Mouse (Mus musculus): Measurements from ENCODE around the gene Sgms2. TPM values are rescaled to one million over a fixed set of nuclear protein-coding genes. Genes with fewer than 3 reads are reported as not detected.

Gene Sgms2
- 20.8 and 34.6 TPM in 2 replicates for polyA plus RNA-seq (2014; fragmentation: Nextera tagmentation; extraction: Ambion mirVana)

DNA sequence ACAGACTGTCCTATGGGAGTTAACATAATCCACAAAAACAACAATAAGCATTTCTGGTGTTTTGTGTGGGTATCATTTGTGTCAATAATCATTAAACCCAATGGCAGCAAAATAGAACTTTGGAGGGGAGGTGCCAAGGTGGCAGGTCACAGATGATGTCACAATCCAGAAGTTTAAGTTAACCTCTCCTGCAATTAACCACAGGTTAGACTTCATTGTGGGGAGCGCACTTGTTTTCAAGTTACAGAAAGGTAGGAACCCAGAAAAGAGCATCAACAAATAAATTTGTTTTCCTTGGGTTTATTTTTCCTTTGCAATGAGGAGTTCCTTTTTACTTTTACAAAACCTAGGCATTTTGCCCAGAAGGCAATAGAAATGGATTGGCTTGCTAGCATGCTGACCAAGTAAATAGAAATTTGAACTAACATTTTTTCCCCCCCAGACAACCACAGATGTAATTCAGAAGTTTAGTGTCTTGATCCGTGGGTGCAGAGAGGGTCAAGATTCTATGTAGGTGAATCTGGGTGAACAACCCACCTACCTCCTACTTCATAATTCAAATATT is at the start of gene Sgms2:
Sgms2 (minus strand) TSS at position 51 of the 565 bp plus-strand sequence.
- H3K9me3 ChIP-seq (ENCODE audit: control insufficient read depth, low read length): no peaks in the 10 kb centered on the region
- ATAC-seq (ENCODE audit: low read depth): no peak
- peak within 1 kb of the TSS; percentile 63 for H3K27ac ChIP-seq (replicated peaks; ENCODE audit: low read depth, low read length)
- peaks cover 31% of the 10 kb centered on the region for H3K27me3 ChIP-seq (replicated peaks; ENCODE audit: control insufficient read depth, insufficient read depth, low read length)
- H3K36me3 ChIP-seq (ENCODE audit: control insufficient read depth, insufficient read depth, low read length): no peaks in the 10 kb centered on the region
- WGBS: 78% methylated on average over 2 of the region's 2 CpGs
- peak within 1 kb of the TSS; percentile 93 for H3K4me2 ChIP-seq (ENCODE audit: low read depth, low read length)
- peak within 1 kb of the TSS; percentile 76 for H3K9ac ChIP-seq (ENCODE audit: low read depth, low read length)
- H3K4me3 ChIP-seq (ENCODE audit: low read depth, low read length): peak within 1 kb of the TSS; percentile 76
- 0 out of 2 replicates have a peak, but pooled peaks cover 12% of the 10 kb centered on the region for H3K4me1 ChIP-seq (ENCODE audit: control insufficient read depth, insufficient read depth, low read length)
- no peak for DNase-seq (ENCODE audit: low spot score)

DNA sequence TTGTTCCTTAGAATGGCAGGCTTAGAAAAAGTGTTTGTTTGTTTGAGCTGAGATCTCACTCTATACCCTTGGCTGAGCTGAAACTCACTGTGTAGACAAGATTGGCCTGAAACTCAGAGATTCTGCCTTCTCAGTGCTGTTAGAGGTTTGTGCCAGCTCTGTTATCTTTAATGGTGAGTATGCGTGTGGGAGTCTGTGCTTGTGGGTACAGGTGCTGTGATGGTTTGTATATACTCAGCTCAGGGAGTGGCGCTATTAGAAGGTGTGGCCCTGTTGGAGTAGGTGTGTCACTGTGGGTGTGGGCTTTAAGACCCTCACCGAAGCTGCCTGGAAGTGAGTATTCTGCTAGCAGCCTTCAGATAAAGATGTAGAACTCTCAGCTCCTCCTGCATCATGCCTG is 34.0 kb upstream of the Sgms2 start:
- Histone ChIP-seq H3K9me3 (ENCODE audit: control insufficient read depth, low read length) (no peaks in the 10 kb centered on the region), H3K4me2 (ENCODE audit: low read depth, low read length) (no peak overlapping the region), H3K27ac (replicated peaks; ENCODE audit: low read depth, low read length) (no peak overlapping the region), H3K27me3 (replicated peaks; ENCODE audit: control insufficient read depth, insufficient read depth, low read length) (no peaks in the 10 kb centered on the region), H3K36me3 (ENCODE audit: control insufficient read depth, insufficient read depth, low read length) (no peaks in the 10 kb centered on the region), H3K4me3 (ENCODE audit: low read depth, low read length) (no peak overlapping the region), H3K9ac (ENCODE audit: low read depth, low read length) (no peak overlapping the region), H3K4me1 (ENCODE audit: control insufficient read depth, insufficient read depth, low read length) (no peaks in the 10 kb centered on the region)
- DNase-seq (ENCODE audit: low spot score) (no peak), ATAC-seq (ENCODE audit: low read depth) (no peak)
- WGBS: 95% methylated on average over 3 of the region's 3 CpGs

DNA sequence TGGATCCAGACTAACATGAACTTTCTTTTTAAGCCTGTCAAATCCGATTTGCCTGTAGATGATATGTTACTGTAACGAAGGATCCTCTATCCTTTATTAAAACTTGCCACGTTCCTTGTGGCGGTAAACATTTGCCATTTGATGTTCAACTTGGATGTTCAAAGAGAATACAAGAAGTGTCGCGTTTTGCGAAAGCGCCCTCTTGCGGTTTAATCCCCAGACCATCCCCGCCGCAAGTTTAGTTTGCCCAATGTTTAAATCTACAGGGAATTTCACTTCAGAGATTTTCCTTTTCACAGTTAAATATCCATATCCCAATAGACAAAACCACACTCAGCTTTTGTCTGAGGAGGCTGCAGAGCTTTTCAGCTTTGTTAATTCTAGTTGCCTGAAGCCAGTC is 33.6 kb upstream of the Sgms2 start:
- Histone ChIP-seq H3K4me2 (ENCODE audit: low read depth, low read length) (no peak overlapping the region), H3K27me3 (replicated peaks; ENCODE audit: control insufficient read depth, insufficient read depth, low read length) (no peaks in the 10 kb centered on the region), H3K4me3 (ENCODE audit: low read depth, low read length) (no peak overlapping the region), H3K9me3 (ENCODE audit: control insufficient read depth, low read length) (no peaks in the 10 kb centered on the region), H3K9ac (ENCODE audit: low read depth, low read length) (no peak overlapping the region), H3K27ac (replicated peaks; ENCODE audit: low read depth, low read length) (no peak overlapping the region), H3K4me1 (ENCODE audit: control insufficient read depth, insufficient read depth, low read length) (no peaks in the 10 kb centered on the region), H3K36me3 (ENCODE audit: control insufficient read depth, insufficient read depth, low read length) (no peaks in the 10 kb centered on the region)
- 21% methylated on average over 11 of the region's 11 CpGs for WGBS
- DNase-seq (ENCODE audit: low spot score) (peak; percentile 58), ATAC-seq (ENCODE audit: low read depth) (no peak)

DNA sequence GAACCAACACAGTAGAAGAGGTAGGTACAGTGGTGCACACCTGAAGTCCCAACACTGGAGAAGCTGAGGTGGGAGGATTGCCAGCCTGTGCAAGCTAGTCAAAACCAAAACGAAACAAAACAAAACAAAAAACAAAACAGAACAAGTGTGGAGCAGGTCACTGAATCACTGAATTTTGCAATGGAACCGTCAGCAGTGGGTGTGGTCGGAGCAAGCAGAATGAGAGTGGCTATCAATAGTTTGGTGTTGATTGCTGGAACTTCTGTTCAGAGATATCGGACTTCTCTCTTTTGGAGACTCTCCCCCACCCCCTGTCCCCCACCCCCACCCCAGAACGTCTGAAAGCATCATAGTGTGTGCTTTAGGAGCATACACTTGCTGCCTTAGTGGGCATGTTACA is 33.0 kb upstream of the Sgms2 start:
- no peak overlapping the region for H3K9ac ChIP-seq (ENCODE audit: low read depth, low read length)
- no peaks in the 10 kb centered on the region for H3K4me1 ChIP-seq (ENCODE audit: control insufficient read depth, insufficient read depth, low read length)
- no peaks in the 10 kb centered on the region for H3K27me3 ChIP-seq (replicated peaks; ENCODE audit: control insufficient read depth, insufficient read depth, low read length)
- 78% methylated on average over 5 of the region's 5 CpGs for WGBS
- H3K36me3 ChIP-seq (ENCODE audit: control insufficient read depth, insufficient read depth, low read length): no peaks in the 10 kb centered on the region
- H3K9me3 ChIP-seq (ENCODE audit: control insufficient read depth, low read length): no peaks in the 10 kb centered on the region
- no peak for ATAC-seq (ENCODE audit: low read depth)
- no peak for DNase-seq (ENCODE audit: low spot score)
- no peak overlapping the region for H3K27ac ChIP-seq (replicated peaks; ENCODE audit: low read depth, low read length)
- H3K4me3 ChIP-seq (ENCODE audit: low read depth, low read length): no peak overlapping the region
- H3K4me2 ChIP-seq (ENCODE audit: low read depth, low read length): no peak overlapping the region

DNA sequence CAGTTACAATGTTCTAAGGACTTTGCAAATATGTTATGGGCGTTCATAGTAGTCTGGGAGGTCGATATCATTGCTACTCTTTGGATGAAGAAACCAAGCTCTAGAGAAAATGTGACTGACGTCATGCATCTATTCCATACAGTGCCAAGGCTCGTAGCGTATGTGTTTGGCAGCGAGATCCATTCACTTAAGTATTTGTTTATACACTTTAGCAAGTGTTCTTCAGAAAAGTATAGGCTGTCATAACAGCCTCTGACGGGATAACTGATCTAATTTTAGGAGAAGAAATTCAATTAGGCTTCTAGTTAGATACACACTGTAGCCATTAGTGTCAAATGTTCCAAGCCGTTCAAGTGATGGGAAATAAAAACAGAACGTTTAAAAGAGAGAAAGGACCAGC is 32.5 kb upstream of the Sgms2 start:
- Histone ChIP-seq H3K9me3 (ENCODE audit: control insufficient read depth, low read length) (no peaks in the 10 kb centered on the region), H3K9ac (ENCODE audit: low read depth, low read length) (no peak overlapping the region), H3K27ac (replicated peaks; ENCODE audit: low read depth, low read length) (no peak overlapping the region), H3K36me3 (ENCODE audit: control insufficient read depth, insufficient read depth, low read length) (no peaks in the 10 kb centered on the region), H3K4me1 (ENCODE audit: control insufficient read depth, insufficient read depth, low read length) (no peaks in the 10 kb centered on the region), H3K27me3 (replicated peaks; ENCODE audit: control insufficient read depth, insufficient read depth, low read length) (no peaks in the 10 kb centered on the region), H3K4me3 (ENCODE audit: low read depth, low read length) (no peak overlapping the region), H3K4me2 (ENCODE audit: low read depth, low read length) (no peak overlapping the region)
- ATAC-seq (ENCODE audit: low read depth) (no peak), DNase-seq (ENCODE audit: low spot score) (peak; percentile 56)
- WGBS: 63% methylated on average over 9 of the region's 9 CpGs

DNA sequence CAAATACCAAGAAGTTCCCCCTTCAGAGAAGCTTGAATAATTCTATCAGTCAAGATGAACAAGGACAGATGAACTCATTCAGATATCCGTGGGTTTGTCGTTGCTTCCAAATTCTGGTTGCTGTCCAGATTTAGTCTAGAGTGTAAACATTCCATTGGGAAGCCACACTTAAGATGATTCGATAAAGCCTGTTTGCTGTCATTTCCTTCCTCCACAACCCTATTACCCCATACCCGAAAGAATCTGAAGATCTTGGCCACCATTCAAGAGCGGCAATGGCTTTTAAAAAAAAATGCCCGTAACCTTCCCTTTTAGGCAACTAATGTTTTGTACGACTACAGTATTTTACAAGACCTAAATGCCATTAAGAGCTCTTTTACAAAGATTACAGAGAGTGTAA is 31.0 kb upstream of the Sgms2 start:
- Histone ChIP-seq H3K9ac (ENCODE audit: low read depth, low read length) (no peak overlapping the region), H3K27me3 (replicated peaks; ENCODE audit: control insufficient read depth, insufficient read depth, low read length) (no peaks in the 10 kb centered on the region), H3K9me3 (ENCODE audit: control insufficient read depth, low read length) (no peaks in the 10 kb centered on the region), H3K27ac (replicated peaks; ENCODE audit: low read depth, low read length) (no peak overlapping the region), H3K4me2 (ENCODE audit: low read depth, low read length) (no peak overlapping the region), H3K36me3 (ENCODE audit: control insufficient read depth, insufficient read depth, low read length) (no peaks in the 10 kb centered on the region), H3K4me3 (ENCODE audit: low read depth, low read length) (no peak overlapping the region), H3K4me1 (ENCODE audit: control insufficient read depth, insufficient read depth, low read length) (no peaks in the 10 kb centered on the region)
- peak; percentile 65 for DNase-seq (ENCODE audit: low spot score)
- 49% methylated on average over 7 of the region's 7 CpGs for WGBS
- ATAC-seq (ENCODE audit: low read depth): no peak

DNA sequence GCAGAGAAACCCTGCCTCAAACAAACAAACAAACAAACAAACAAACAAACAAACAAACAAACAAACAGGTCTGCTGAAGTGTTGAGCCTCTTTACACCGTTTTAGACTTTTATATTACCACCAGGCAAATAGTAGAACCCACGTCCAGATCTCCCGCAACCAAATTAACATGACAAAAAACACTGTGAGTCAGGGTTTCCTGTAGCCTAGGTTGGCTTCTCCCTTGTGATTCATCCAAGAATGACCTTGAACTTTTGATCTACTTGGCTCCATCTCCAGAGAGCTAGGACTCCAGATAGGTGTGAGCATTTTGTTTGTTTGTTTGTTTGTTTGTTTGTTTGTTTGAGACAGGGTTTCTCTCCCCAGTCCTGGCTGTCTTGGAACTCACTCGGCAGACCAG is 30.0 kb upstream of the Sgms2 start:
- Histone ChIP-seq H3K4me2 (ENCODE audit: low read depth, low read length) (no peak overlapping the region), H3K9ac (ENCODE audit: low read depth, low read length) (no peak overlapping the region), H3K4me3 (ENCODE audit: low read depth, low read length) (no peak overlapping the region), H3K4me1 (ENCODE audit: control insufficient read depth, insufficient read depth, low read length) (no peaks in the 10 kb centered on the region), H3K9me3 (ENCODE audit: control insufficient read depth, low read length) (no peaks in the 10 kb centered on the region), H3K27me3 (replicated peaks; ENCODE audit: control insufficient read depth, insufficient read depth, low read length) (no peaks in the 10 kb centered on the region), H3K27ac (replicated peaks; ENCODE audit: low read depth, low read length) (no peak overlapping the region), H3K36me3 (ENCODE audit: control insufficient read depth, insufficient read depth, low read length) (no peaks in the 10 kb centered on the region)
- ATAC-seq (ENCODE audit: low read depth) (no peak), DNase-seq (ENCODE audit: low spot score) (no peak)
- WGBS: 64% methylated on average over 4 of the region's 4 CpGs

DNA sequence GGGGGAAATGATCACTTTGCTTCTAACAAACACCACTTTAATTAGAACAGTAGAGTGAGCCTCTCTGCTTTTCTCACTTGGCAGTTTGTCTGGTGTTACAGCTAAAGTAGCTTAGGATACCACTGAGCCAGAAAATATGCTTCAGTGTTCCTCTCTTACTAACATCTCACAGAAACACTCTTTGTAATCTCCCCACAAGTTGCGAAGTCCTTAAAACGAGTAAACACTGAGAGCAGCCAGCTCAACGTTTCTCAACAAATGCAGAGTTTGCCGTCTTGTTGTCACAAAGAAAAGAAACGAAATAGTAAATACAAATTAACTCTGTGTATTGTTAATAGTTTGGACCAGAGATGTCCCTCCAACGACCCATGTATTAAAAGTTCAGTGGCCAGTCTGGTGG is 26.5 kb upstream of the Sgms2 start:
- H3K9ac ChIP-seq (ENCODE audit: low read depth, low read length): no peak overlapping the region
- H3K4me2 ChIP-seq (ENCODE audit: low read depth, low read length): no peak overlapping the region
- 76% methylated on average over 6 of the region's 6 CpGs for WGBS
- H3K4me3 ChIP-seq (ENCODE audit: low read depth, low read length): no peak overlapping the region
- H3K9me3 ChIP-seq (ENCODE audit: control insufficient read depth, low read length): no peaks in the 10 kb centered on the region
- DNase-seq (ENCODE audit: low spot score) (no peak), ATAC-seq (ENCODE audit: low read depth) (no peak)
- no peaks in the 10 kb centered on the region for H3K36me3 ChIP-seq (ENCODE audit: control insufficient read depth, insufficient read depth, low read length)
- no peaks in the 10 kb centered on the region for H3K27me3 ChIP-seq (replicated peaks; ENCODE audit: control insufficient read depth, insufficient read depth, low read length)
- H3K27ac ChIP-seq (replicated peaks; ENCODE audit: low read depth, low read length): no peak overlapping the region
- no peaks in the 10 kb centered on the region for H3K4me1 ChIP-seq (ENCODE audit: control insufficient read depth, insufficient read depth, low read length)

DNA sequence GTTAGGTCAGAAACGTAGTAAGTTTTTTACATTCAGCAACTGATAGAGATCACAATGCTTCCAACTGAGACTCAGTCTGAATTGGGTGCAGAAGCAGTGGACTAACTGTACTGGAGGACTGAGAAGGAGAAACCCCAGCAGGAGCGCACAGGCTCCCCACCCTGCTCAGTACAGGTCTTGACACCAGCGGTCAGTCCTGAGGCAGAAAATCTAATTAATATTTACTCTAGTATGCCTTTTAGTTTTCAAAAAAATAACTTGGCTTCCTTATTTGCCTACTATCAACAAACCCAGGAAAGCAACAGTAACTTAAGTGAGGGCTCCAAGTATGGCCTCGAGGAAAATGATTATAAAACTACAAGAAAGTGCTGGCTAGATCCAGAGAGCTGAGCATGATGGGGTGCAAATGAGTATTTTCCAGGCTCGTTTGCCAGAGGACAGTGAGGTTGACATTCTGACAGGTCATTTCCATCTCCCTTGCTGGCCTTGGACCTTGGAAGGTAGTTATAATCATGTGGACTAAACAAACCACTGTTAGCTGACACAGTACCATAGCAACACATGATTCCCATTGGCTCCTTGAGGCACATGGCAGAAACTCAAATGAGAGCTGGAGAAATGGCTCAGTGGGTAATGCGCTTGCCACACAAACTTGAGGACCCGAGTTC is 25.3 kb upstream of the Sgms2 start:
- no peaks in the 10 kb centered on the region; the same call in 1 of the 2 replicates for H3K27me3 ChIP-seq (replicated peaks; ENCODE audit: control insufficient read depth, insufficient read depth, low read length)
- no peak overlapping the region for H3K4me2 ChIP-seq (ENCODE audit: low read depth, low read length)
- no peaks in the 10 kb centered on the region for H3K4me1 ChIP-seq (ENCODE audit: control insufficient read depth, insufficient read depth, low read length)
- WGBS: 81% methylated on average over 7 of the region's 7 CpGs
- no peaks in the 10 kb centered on the region for H3K9me3 ChIP-seq (ENCODE audit: control insufficient read depth, low read length)
- ATAC-seq (ENCODE audit: low read depth) (no peak), DNase-seq (ENCODE audit: low spot score) (no peak)
- H3K27ac ChIP-seq (replicated peaks; ENCODE audit: low read depth, low read length): no peak overlapping the region
- H3K4me3 ChIP-seq (ENCODE audit: low read depth, low read length): no peak overlapping the region
- no peak overlapping the region for H3K9ac ChIP-seq (ENCODE audit: low read depth, low read length)
- no peaks in the 10 kb centered on the region for H3K36me3 ChIP-seq (ENCODE audit: control insufficient read depth, insufficient read depth, low read length)
